Mouse (Mus musculus) MEL (cell line): Measurements from ENCODE around the gene Pml.

Experiments used
- MAX ChIP-seq: IDR thresholded peaks from 2 replicates; pipeline ENCODE4 v1.6.1; 2011; ENCODE audit warnings: low read length, improper control_type of control experiment
- NRF1 ChIP-seq: IDR thresholded peaks from 2 replicates; pipeline ENCODE4 v1.6.1; 2014; ENCODE audit warnings: low read depth, mild to moderate bottlenecking, inconsistent platforms, low read length, improper control_type of control experiment, moderate library complexity; ENCODE audit not compliant: poor library complexity, insufficient read depth, severe bottlenecking
- POLR2A ChIP-seq, 2 experiments: IDR thresholded peaks; 2 replicates each; pipeline ENCODE4 v1.6.1; 2011 to 2012; ENCODE audit warnings: low read length in 2 of 2, mild to moderate bottlenecking in 2 of 2, control low read depth in 1 of 2, improper control_type of control experiment in 1 of 2, low read depth in 1 of 2, moderate library complexity in 1 of 2; ENCODE audit not compliant: control insufficient read depth in 1 of 2, insufficient read depth in 1 of 2, poor library complexity in 1 of 2
- SMC3 ChIP-seq: IDR thresholded peaks from 2 replicates; pipeline ENCODE4 v1.6.1; 2011; ENCODE audit warnings: low read depth, low read length, improper control_type of control experiment
- TAL1 ChIP-seq: IDR thresholded peaks from 2 replicates; pipeline ENCODE4 v1.6.1; 2012; ENCODE audit warnings: mild to moderate bottlenecking, inconsistent platforms, low read length, moderate library complexity, mixed read lengths
- TCF12 ChIP-seq: IDR thresholded peaks from 2 replicates; pipeline ENCODE4 v1.6.1; 2014; ENCODE audit warnings: low read depth, mild to moderate bottlenecking, inconsistent platforms, low read length, improper control_type of control experiment, moderate library complexity

GRCm38 (mm10) chr9:58201861-58202549 lies 47.6 kb downstream of the Pml start:
- TF ChIP-seq TCF12 (no peak), POLR2A (IDR thresholded peaks at IDR 0.05; ENCODE audit: control insufficient read depth in 1 of 2, insufficient read depth in 1 of 2, low read depth in 1 of 2, low read length in 2 of 2, poor library complexity in 1 of 2) (no peak), MAX (no peak), SMC3 (no peak), TAL1 (no peak), NRF1 (no peak)
